Mouse (Mus musculus) spleen, adult 12 weeks (tissue): Measurements from ENCODE around the gene Zfp184.

Experiments used
- DNase-seq: peaks from one replicate; pipeline ENCODE4 v3.0.0; 2022; ENCODE audit warnings: low spot score

Zfp184 gene

DNA sequence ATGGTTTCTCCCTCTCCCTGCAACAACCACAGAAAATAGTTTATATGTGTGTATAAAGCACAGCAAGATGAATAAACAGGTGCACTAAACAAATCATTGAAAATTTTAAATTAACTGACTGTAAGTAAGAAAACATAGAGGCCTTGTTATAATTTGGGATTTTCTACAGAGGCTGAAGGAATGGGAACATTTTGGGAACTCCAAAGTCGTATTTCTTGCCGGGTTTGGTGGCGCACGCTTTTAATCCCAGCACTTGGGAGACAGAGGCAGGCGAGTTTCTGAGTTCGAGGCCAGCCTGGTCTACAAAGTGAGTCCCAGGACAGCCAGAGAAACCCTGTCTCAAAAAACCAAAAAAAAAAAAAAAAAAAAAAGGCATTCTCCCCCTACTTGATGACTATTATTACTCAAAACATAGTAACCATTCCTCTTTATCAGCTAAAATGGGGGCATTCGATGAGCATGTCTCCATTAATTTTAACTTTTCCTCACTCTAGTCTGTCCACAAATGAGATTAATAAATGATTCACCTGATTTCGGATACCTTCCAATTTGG, 24.1 kb upstream of the Zfp184 start:
- DNase-seq: no peak

DNA sequence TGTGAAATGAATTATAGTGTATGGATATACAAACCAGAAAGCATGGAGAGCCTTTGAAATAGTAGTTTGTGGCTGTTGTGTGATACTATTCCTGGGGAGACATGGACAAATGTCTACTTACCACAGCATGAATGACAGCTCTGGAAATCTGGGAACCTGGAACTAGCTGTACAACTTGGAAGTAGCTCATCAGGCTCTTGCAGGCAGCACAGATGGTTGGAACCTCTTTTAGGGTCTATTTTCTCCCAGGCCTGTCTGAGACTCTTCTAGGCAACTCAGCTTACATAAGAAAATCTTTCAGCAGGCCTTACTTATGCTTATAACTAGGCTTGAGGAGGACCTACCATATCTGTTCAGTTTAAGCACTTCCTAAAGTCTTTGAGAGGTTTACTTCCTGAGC, 21.5 kb upstream of the Zfp184 start:
- DNase-seq: no peak

DNA sequence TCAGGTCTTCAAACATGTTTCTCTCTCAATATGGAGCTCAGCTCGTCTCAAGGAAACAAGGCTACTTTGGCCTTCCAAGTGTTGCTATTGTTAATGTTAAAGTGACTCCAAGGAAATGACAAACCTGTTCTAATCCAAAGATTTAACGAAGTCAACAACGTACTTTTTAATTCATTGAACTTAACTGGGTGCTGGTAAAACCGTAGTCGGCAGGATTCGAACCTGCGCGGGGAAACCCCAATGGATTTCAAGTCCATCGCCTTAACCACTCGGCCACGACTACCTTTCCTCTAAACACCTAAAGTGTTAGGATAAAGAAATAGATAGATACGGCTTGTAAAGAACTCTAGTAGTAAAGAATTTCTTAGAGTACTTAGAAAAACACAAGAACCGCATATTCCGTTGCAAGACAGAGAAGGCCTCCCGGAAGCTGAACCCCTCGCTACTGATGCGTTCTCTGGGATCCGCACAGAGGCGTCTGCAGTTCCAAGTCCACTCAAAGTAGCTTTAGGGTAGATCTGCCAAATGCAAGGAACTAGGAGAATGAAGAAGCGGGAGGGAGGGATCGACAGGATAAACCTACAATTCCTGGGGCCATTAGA, 20.1 kb upstream of the Zfp184 start:
- no peak for DNase-seq

DNA sequence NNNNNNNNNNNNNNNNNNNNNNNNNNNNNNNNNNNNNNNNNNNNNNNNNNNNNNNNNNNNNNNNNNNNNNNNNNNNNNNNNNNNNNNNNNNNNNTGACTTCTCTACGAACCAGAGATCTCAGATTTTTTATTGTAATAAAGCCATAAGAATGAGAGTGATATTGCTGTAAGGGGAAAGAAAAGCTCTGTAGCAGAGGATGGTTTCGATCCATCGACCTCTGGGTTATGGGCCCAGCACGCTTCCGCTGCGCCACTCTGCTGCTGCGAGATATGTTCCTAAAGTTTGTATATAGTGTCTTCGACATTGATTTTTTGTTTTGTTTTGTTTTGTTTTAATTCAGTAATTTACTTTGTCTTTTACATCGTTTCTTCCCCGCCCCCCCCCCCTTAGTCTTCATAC, 13.9 kb upstream of the Zfp184 start:
- DNase-seq: no peak

DNA sequence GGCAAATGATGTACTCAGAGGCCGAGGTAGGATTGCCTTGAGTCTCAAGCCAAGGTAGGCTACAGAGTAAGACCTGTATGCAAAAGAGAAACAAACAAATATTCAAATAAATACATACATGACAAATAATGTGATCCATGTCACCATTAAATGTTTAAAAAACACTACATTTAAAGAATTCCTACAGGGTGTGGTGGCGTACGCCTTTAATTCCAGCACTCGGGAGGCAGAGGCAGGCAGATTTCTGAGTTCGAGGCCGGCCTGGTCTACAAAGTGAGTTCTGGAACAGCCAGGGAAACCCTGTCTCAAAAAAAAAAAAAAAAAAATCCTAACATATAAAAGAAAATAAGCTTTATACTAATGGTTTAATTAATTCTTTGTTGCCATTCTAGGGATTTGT, 13.2 kb upstream of the Zfp184 start:
- no peak for DNase-seq

DNA sequence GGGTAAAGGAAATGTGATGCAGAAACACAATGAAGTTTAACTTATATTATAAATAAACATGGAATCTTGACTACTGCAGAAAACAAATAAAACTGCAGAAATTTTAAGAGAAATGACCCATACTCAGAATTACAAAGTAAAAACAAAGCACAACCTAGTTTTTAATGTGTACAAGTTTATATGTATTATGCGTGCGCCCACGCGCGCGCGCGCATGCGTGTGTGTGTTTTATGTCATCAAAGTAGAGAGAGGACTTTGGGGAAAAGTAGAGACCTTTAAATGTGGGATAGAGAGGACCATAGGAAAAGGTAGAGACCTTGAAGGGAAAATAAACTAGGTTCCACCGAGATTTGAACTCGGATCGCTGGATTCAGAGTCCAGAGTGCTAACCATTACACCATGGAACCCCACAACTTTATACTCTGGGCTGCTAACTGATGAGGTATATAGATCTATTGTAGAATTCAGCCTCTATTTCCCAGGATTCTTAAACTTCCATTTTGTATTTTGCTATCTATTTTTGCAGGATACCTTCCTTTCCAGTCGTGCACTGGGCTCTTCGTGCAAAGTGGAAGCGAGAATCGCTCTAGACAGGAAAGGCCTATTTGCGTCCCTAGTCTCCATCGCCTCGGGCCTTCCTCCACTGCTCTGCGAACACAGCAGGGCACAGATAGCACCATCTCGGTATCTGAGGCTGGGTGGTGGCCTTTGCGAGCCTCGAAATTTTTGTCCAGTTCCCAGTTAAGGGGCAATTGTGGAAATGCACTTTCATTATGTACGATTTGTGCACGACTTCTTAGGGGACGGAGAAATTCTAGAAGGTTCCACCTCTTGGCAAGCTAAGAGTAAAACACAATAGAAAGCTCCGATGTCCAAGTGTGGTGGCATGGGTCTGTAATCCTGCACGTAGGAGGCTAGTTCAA, 11.0 kb upstream of the Zfp184 start:
- DNase-seq: no peak

DNA sequence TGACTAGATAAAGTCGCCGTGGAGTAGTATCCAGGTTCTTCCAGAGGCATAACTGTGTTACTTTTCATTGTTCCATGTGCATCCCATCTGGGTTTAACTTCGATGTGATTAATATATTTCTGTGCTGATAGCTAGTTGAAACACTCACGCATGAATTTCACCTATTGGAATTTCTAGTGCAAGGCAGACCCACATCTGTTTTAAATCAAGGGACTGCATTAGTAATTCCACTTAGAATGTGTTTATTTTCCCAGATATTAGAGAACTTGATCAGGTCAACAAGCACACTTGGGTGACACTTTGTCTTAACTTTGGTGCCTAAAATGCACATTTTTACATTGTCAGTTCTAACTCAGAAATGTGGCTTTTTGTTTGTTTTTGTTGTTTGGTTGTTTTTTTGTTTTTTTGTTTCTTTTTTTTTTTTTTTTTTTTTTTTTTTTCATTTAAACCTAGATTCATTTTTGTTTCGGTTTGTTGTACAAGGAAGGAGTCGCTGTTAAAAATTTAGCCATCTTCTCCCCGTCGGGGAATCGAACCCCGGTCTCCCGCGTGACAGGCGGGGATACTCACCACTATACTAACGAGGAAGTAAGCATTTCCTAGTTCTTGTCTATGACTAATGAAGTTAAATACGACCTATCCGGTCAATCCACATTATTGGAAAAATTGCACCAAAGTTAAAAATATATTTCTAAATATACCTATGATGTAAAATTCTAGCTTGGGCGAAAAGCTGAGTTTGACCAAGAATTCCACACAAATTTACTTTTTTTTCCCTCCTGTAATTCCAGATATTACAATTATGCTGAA, 9.7 kb upstream of the Zfp184 start:
- DNase-seq: peak; percentile 39

DNA sequence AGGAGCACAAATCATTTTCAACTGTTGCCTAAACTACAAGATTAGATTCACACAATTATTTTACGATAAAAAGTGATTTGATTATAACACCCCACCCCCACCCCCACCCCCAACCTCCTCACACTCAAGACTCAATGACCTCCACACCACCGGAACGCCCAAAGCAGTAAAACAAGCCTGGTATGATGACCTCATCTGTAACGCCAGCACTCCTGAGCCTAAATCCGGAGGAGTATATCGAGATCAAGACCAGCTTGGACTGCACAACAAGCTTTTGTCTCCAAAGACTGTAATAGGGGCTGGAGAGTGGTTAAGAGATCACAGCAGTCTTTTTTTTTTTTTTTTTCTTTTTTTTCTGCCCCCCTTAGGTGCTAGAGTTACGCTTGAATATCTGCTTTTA, 9.1 kb upstream of the Zfp184 start:
- no peak for DNase-seq

DNA sequence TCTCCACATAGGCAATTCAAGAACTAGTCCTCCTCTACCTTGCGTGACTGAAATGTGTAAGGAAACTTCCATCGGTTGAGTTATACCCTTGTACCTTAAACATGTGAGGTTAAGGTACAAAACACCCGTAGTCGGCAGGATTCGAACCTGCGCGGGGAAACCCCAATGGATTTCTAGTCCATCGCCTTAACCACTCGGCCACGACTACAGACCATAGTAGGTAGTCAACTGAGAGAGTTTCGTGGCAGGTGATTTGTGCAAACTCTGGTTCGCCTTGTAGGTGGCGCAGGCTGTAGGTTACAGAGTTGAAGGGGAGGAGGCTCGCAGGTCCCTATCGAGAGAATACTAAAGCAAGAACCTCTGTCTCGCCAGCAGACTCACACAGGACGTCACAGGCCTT, 7.9 kb upstream of the Zfp184 start:
- peak; percentile 45 for DNase-seq

DNA sequence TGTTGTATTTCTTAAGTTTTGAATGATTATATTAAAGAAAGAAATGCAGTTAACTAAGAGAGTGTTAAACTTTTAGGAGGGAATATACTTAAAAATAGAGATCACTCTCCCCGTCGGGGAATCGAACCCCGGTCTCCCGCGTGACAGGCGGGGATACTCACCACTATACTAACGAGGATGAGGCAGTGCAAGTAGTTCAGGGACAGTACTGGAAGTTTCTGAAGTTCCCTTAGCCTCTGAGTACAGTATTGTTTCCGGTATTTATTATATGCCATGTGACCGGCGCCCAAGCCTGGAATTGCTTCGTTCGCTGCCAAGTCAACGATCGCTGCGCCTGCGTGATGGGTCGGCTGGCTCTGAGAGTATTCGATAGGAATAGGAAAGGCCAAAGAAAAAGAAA, 4.7 kb upstream of the Zfp184 start:
- DNase-seq: peak; percentile 72

DNA sequence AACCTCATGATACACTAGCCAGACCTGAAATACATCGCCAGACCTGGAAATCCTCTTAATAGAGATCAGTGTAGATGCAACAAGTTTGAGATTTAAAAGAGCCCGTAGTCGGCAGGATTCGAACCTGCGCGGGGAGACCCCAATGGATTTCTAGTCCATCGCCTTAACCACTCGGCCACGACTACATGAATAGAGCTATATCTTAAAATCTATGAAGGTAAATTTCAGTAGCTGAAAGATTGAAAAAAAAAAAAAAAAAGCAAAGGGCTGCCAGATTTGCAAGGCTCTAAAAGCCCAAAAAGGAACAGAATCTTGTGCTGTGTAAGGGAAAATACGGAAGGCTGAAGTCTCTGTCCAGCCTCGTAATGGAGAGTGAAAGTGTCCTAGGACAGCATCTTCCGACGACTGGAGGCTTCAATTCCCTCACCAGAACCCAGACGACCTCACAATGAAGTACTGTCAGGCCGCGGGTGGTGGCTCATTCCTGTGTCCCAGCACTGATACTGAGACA, 4.0 kb upstream of the Zfp184 start:
- DNase-seq: peak; percentile 57

DNA sequence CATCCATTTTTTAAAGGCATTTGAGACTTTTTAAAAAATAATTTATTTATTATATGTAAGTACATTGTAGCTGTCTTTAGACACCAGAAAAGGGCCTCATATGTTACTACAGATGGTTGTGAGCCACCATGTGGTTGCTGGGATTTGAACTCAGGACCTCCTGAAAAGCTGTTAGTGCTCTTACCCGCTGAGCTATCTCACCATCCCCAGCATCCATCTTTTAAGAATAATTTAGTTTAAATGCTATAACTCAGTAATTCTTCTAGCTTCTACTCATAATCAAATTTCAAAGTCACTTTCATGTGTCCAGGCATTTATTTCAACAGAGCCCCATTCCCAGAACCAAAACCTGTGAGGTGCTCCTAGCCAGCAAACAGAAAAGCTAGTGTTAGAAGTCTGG, 1.2 kb upstream of the Zfp184 start:
- no peak for DNase-seq

DNA sequence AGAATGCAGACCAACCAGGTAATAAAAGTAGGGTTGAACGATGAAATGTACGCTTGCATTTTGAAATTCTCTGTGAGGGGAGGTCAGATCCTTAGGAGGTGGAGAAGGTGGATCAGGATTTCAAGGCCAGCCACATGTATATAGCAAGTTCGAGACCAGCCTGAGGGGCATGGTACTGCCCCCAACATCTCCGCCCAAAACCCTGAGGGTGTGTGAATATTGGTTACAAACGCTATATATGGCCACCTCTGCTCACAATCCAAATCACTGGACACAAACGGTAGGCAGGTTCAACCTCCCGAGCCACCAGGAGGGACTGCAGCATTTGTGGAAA, 335 bp upstream of the Zfp184 start:
- DNase-seq: no peak

DNA sequence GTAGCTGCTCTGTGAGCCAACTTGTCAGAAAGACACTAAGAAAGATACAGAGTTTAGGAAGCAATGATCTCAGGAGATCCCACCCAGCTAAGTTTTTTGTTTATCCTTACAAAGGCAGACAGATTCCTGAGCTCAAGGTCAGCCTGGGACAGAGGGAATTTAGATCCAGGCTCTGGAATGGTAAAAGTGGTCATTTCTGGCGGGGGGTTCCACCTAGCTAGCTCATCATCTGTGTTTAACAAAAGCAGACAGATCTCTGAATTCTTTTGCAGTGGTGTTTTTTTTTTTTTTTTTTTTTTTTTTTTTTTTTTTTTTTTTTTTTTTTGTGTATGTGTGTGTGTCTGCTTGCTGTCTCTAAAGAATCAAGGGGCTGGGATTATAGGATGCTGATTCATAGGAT, 24.4 kb downstream of the Zfp184 start:
- no peak for DNase-seq

DNA sequence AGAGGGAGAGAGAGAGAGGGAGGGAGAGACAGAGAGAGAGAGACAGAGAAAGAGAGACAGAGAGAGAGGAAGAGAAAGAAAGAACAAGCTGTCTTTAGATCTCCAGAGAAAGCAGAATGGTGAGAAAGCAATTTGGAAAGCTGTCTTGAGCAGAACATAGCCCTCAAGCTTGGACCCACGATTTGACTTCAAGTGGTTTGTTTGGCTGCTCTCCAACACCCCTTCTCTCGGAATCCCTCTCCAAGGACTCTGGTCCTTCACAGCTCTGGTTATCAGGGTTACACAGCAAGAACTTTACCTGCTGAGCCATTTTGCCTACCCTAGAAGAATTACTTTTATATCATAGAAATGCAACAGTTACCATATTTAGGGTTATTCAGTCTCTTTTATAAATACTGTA, 24.9 kb downstream of the Zfp184 start:
- DNase-seq: no peak

DNA sequence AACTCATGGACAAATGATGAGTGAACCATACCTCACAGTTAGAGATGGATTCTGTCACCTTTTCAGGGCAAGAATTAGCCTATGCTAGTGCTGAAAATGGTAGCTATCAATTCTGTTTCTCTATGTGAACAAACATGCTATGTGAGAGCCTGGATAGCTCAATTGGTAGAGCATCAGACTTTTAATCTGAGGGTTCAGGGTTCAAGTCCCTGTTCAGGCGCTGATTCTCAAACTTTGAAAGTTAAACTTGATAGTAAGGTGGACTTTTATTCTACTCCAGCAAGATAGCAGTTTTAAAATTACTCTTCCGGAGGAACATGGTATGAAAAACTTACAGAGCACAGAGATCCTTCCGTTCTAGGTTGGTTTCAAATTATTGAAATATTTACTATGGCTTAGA, 26.7 kb downstream of the Zfp184 start:
- no peak for DNase-seq

DNA sequence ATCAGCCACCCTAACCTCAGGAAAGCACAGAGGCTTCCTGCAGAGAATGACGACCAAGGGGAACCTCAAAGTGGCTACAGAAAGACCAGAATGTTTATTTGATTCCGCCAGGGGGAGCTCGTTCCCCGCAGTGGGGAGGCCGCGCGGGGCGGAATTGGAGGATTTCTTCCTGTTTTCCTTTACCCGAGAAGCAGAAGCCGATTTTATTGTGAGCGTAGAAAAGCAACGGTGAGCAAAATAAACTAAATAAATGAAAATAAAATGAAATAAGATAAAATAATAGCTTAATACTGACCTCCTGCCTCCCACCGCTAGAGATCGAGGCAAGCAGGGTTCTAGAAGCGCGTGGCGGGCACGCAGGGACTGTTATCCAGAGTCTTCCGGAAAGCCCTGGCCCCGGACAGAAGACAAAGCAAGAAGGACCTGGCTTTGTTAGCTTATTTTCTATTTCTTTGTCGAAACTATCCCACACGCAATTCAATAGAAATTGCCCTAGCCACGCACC, 29.4 kb downstream of the Zfp184 start:
- DNase-seq: peak; percentile 90

DNA sequence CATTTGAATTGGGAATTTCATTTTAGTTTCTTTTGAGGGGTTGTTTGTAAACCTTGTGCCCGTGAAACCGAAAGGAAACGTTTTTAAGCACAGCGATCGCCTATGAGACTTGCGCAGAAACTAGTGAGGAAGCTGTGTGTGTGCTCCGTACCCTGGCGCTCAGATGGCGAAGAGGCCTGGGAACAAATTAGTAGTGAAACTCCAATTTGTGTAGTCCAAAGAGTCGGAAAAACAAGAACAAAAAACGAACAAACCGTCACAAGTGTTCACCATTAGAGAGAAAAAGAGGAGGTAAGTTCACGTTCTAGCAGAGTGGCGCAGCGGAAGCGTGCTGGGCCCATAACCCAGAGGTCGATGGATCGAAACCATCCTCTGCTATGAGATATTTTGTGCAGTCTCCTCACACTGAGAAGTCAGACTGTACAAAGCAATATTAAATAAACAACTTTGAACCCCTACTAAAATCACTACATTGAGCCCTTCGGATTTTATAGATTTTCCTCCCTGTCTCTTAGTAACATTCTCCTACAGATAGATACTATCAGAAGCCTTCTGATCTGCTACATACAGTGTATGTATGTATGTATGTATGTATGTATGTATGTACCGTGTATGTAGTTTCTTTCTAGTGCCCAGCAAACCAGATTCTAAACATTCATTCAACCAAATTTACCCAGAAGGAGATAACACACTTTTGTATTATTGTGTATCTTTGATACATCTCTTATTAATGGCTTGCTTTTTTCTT, 30.0 kb downstream of the Zfp184 start:
- DNase-seq: peak; percentile 77

DNA sequence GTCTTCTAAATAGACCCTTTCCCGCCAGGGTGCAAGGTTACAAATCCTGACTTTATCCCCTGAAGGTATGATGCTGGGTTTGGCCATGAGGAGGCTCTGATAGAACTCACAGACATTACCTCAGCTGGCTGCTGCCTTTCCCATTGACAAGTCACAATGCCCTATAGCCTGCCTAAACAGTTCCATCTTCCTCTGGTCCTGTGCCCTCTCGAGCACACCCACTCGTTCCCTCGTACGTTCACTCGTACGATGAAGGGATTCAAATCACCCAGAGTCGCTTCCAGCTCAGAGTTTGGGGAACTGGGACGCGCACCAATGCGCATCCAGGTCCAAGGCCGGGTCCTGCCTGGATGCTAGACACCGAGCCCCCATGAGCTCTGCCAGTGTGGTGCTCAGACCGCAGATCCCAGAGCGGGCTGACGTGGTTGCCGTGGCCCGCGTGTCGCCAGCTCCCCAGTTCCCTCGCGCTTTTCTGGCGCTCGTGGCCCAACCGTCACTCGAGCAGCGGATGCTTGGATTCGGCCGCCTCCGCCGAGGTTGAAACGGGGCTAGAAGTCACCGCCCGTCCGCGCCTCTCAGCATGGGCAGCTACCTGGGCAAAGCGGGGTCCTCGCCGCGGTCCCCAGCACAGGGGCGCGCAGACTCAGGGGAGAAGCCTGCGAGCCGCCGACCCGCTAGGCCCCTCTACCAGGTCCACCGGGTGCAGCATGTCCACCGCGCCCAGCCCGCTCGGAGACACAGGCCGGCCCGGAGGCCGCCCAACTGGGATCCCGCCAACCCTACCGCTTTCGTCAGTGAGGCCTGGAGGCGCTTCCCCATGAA, 36.3 kb downstream of the Zfp184 start, which contains the start of gene Pom121l2:
TSS of gene Pom121l2 (plus strand) at position 214 of the 822 bp plus-strand sequence.
- no peak for DNase-seq

DNA sequence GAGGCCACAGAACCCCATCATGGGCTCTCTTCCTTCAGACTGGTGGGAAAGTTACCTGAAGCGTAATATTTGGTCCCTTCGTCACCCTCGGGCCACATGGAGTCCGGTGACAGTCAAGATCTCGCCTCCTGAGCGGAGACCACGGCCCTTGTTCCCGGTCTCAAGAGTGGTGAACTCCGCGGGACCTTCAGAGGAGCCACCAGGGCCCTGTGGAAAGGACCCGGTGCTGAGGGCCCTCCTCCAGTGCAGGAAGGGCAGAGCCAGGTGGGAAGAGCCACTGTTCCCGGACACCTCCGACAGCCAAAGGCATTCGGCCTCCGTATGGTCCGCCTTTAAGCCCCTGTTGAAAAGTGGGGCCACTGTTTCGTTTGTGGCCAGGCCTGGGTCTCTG, 36.9 kb downstream of the Zfp184 start:
- DNase-seq: no peak

DNA sequence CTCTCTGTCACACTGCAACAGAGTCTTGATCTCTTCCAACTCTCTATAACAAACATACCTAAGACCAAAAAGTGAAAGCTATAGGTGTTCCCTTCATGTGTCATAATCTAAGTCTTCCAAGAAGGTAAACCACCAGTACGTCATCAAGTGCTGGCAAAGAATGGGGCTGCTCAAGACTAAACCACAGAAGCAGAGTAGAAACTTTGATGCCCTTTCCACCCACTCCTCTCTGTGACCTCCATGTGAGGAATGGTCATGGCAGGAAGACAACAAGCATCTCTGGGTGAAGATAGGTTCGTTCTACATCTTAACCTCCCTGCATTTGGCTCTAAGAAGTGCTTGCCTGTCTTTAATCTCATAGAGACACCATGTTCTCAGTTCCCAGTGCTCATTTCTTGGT, 39.6 kb downstream of the Zfp184 start:
- DNase-seq: no peak
